Mouse (Mus musculus) heart, embryonic 13.5 days (tissue): ENCODE data around the gene Bach2. TPM values are rescaled to one million over a fixed set of nuclear protein-coding genes. Genes with fewer than 3 reads are reported as not detected.

Experiments
- ATAC-seq: fragments of 200-750 bp; cut with Nextera tagmentation; 2 replicates; pipeline ENCODE4 v1.8.0; 2017; ENCODE audit warnings: moderate TSS enrichment; ENCODE audit not compliant: insufficient number of reproducible peaks, low FRiP score, low TSS enrichment; ENCODE audit errors: extremely low read depth
- H3K27ac ChIP-seq: fragments of 300-500 bp; sonication (generic); replicated peaks from 2 replicates; pipeline ENCODE4 v1.5.1; 2015; ENCODE audit warnings: moderate library complexity, mild to moderate bottlenecking, inconsistent platforms
- H3K27me3 ChIP-seq: fragments of 300-500 bp; sonication (generic); replicated peaks from 2 replicates; pipeline ENCODE4 v1.6.1; 2015; ENCODE audit warnings: mild to moderate bottlenecking, inconsistent platforms
- H3K36me3 ChIP-seq: fragments of 300-500 bp; sonication (generic); 2 replicates; pipeline ENCODE4 v1.6.1; 2015; ENCODE audit warnings: mild to moderate bottlenecking, inconsistent platforms
- H3K4me1 ChIP-seq: fragments of 300-500 bp; sonication (generic); 2 replicates; pipeline ENCODE4 v1.6.1; 2015; ENCODE audit warnings: inconsistent platforms
- H3K4me2 ChIP-seq: fragments of 300-500 bp; sonication (generic); 2 replicates; pipeline ENCODE4 v1.6.1; 2015; ENCODE audit warnings: inconsistent platforms, mild to moderate bottlenecking, moderate library complexity
- H3K4me3 ChIP-seq: fragments of 300-500 bp; sonication (generic); 2 replicates; pipeline ENCODE4 v1.5.1; 2015; ENCODE audit warnings: moderate library complexity, mild to moderate bottlenecking, inconsistent platforms
- H3K9ac ChIP-seq: fragments of 300-500 bp; sonication (generic); 2 replicates; pipeline ENCODE4 v1.6.1; 2015; ENCODE audit warnings: inconsistent platforms, mild to moderate bottlenecking, moderate library complexity
- H3K9me3 ChIP-seq: fragments of 300-500 bp; sonication (generic); 2 replicates; pipeline ENCODE4 v1.6.1; 2016; ENCODE audit warnings: inconsistent platforms
- WGBS: fragments of 180-500 bp; shearing (Covaris S2); methylation state at CpG from one replicate; pipeline ENCODE4 v1.1.7; 2015; ENCODE audit warnings: mixed read lengths; 5-methylcytosine and 5-hydroxymethylcytosine counted together
- polyA plus RNA-seq: library from polyadenylated mRNA; unstranded; fragments of >200 nt; fragmentation: Nextera tagmentation; extraction: Ambion mirVana; gene quantifications from 2 replicates; pipeline ENCODE4 v1.2.1, GENCODE M21; 2015

Bach2 gene
- polyA plus RNA-seq, 1 experiment from 2014 or later, result 7.0 TPM

- WGBS, result 91% methylated on average over 35 of the region's 35 CpGs
- no peak overlapping the region for H3K9ac ChIP-seq
- H3K27ac ChIP-seq, result no peak overlapping the region
- H3K4me2 ChIP-seq, result no peak overlapping the region
- H3K4me1 ChIP-seq, result peaks cover 20% of the 10 kb centered on the region
- H3K36me3 ChIP-seq, result peaks cover 32% of the 10 kb centered on the region
- no peak for ATAC-seq
- no peaks in the 10 kb centered on the region for H3K27me3 ChIP-seq
- no peak overlapping the region for H3K4me3 ChIP-seq
- no peaks in the 10 kb centered on the region for H3K9me3 ChIP-seq
Measured at GRCm38 (mm10) chr4:32562319-32563115, 323.9 kb downstream of the Bach2 start.

DNA sequence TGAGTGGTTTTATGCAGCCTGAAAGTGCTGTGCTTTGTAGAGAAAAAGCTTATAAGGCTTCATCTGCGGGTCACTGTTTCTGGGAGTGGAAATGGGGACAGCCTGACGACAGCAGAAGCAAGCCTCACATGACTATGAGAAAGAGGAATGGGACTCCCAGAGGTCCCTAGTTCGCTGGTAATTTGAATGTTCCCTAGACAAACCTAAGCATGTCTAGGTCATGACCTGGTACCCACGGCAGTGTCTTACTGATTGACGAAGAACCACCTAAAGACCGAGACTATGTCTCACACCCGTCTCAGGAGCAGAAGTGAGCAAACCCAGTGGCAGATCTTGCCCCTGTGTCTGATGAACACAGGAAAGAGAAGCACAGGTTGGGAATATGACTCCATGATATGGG lies 325.8 kb downstream of the Bach2 start:
- Histone ChIP-seq H3K9ac (no peak overlapping the region), H3K36me3 (peaks cover 32% of the 10 kb centered on the region), H3K27ac (no peak overlapping the region), H3K27me3 (no peaks in the 10 kb centered on the region), H3K9me3 (no peaks in the 10 kb centered on the region), H3K4me2 (no peak overlapping the region), H3K4me3 (no peak overlapping the region), H3K4me1 (peaks cover 20% of the 10 kb centered on the region)
- no peak for ATAC-seq
- 80% methylated on average over 7 of the region's 7 CpGs for WGBS

- H3K27ac ChIP-seq, result no peak overlapping the region
- H3K4me2 ChIP-seq, result no peak overlapping the region
- peaks cover 20% of the 10 kb centered on the region for H3K4me1 ChIP-seq
- H3K27me3 ChIP-seq, result no peaks in the 10 kb centered on the region
- ATAC-seq, result no peak
- 69% methylated on average over 8 of the region's 8 CpGs for WGBS
- no peak overlapping the region for H3K4me3 ChIP-seq
- peaks cover 32% of the 10 kb centered on the region for H3K36me3 ChIP-seq
- no peaks in the 10 kb centered on the region for H3K9me3 ChIP-seq
- H3K9ac ChIP-seq, result no peak overlapping the region
Measured at GRCm38 (mm10) chr4:32564918-32565317, 326.3 kb downstream of the Bach2 start.

GRCm38 (mm10) chr4:32569054-32569453 lies 330.4 kb downstream of the Bach2 start:
- peaks cover 13% of the 10 kb centered on the region; the same call in 1 of the 2 replicates for H3K36me3 ChIP-seq
- H3K4me1 ChIP-seq, result peaks cover 3% of the 10 kb centered on the region; the same call in 1 of the 2 replicates
- no peaks in the 10 kb centered on the region for H3K27me3 ChIP-seq
- WGBS, result 77% methylated on average over 4 of the region's 4 CpGs
- ATAC-seq, result no peak
- H3K4me2 ChIP-seq, result no peak overlapping the region
- no peak overlapping the region for H3K27ac ChIP-seq
- no peak overlapping the region for H3K4me3 ChIP-seq
- no peak overlapping the region for H3K9ac ChIP-seq
- no peaks in the 10 kb centered on the region for H3K9me3 ChIP-seq

- Histone ChIP-seq H3K36me3 (peaks cover 6% of the 10 kb centered on the region; the same call in 1 of the 2 replicates), H3K27me3 (no peaks in the 10 kb centered on the region), H3K9me3 (no peaks in the 10 kb centered on the region), H3K4me2 (no peak overlapping the region), H3K4me3 (no peak overlapping the region), H3K4me1 (peaks cover 3% of the 10 kb centered on the region; the same call in 1 of the 2 replicates), H3K27ac (no peak overlapping the region), H3K9ac (no peak overlapping the region)
- 73% methylated on average over 17 of the region's 17 CpGs for WGBS
- ATAC-seq, result no peak
Measured at GRCm38 (mm10) chr4:32569995-32570938, 331.7 kb downstream of the Bach2 start.

- Histone ChIP-seq H3K36me3 (peaks cover 7% of the 10 kb centered on the region; the same call in 1 of the 2 replicates), H3K4me2 (no peak overlapping the region), H3K9ac (no peak overlapping the region), H3K4me1 (peaks cover 3% of the 10 kb centered on the region; the same call in 1 of the 2 replicates), H3K27ac (no peak overlapping the region), H3K27me3 (no peaks in the 10 kb centered on the region), H3K9me3 (no peaks in the 10 kb centered on the region), H3K4me3 (no peak overlapping the region)
- ATAC-seq, result no peak
- 72% methylated on average over 8 of the region's 8 CpGs for WGBS
Measured at GRCm38 (mm10) chr4:32570939-32571317, 332.3 kb downstream of the Bach2 start.

DNA sequence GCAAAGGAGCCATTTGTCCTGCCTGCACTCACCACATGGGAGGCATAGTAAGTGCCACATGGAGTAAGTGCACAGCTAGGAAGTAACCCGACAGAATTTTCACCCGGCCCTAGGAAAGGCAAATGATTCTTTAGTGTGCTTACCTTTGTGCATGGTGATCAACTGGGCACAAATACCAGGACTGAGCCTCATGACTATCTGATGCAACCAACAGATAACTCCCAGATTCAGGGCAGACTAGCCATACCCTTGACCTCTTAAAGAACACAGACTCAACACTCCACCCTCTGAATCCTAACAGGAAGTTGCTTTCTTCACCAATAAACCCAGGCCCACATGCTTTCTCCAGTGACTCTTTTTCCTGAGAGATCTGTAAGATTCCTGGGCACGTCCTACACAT lies 332.8 kb downstream of the Bach2 start:
- Histone ChIP-seq H3K9ac (no peak overlapping the region), H3K4me3 (no peak overlapping the region), H3K9me3 (no peaks in the 10 kb centered on the region), H3K36me3 (peaks cover 8% of the 10 kb centered on the region; the same call in 1 of the 2 replicates), H3K4me1 (peaks cover 3% of the 10 kb centered on the region; the same call in 1 of the 2 replicates), H3K27ac (no peak overlapping the region), H3K27me3 (no peaks in the 10 kb centered on the region), H3K4me2 (no peak overlapping the region)
- ATAC-seq, result no peak
- 56% methylated on average over 3 of the region's 3 CpGs for WGBS

GRCm38 (mm10) chr4:32572118-32572517 lies 333.5 kb downstream of the Bach2 start:
- Histone ChIP-seq H3K4me1 (peaks cover 3% of the 10 kb centered on the region; the same call in 1 of the 2 replicates), H3K9ac (no peak overlapping the region), H3K27me3 (no peaks in the 10 kb centered on the region), H3K9me3 (no peaks in the 10 kb centered on the region), H3K4me2 (no peak overlapping the region), H3K36me3 (peaks cover 9% of the 10 kb centered on the region), H3K27ac (no peak overlapping the region), H3K4me3 (no peak overlapping the region)
- no peak for ATAC-seq
- 45% methylated on average over 1 of the region's 1 CpGs for WGBS

DNA sequence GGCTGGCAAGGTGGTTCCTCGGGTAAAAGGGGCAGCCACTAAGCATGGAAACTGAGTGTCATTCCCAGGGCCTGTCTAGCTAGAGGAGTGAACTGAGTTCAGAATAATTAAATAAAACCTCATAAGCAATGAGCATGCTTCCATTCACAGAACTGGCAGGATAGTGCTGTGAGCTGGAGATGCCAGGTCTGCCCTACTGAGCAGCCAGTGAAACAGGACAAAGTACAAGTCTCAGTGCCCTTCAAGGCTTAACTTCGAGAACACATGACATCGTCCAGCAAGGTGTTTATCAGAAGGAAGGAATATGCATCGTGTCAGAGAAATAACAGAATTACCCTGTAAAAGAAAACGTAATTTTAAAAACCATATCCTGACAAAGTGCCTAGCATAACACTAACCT lies 335.0 kb downstream of the Bach2 start:
- WGBS, result 70% methylated on average over 5 of the region's 5 CpGs
- no peak overlapping the region for H3K4me2 ChIP-seq
- no peak overlapping the region for H3K4me3 ChIP-seq
- ATAC-seq, result no peak
- H3K27ac ChIP-seq, result no peak overlapping the region
- H3K27me3 ChIP-seq, result no peaks in the 10 kb centered on the region
- peaks cover 9% of the 10 kb centered on the region for H3K36me3 ChIP-seq
- no peaks in the 10 kb centered on the region for H3K9me3 ChIP-seq
- peaks cover 3% of the 10 kb centered on the region; the same call in 1 of the 2 replicates for H3K4me1 ChIP-seq
- H3K9ac ChIP-seq, result no peak overlapping the region

DNA sequence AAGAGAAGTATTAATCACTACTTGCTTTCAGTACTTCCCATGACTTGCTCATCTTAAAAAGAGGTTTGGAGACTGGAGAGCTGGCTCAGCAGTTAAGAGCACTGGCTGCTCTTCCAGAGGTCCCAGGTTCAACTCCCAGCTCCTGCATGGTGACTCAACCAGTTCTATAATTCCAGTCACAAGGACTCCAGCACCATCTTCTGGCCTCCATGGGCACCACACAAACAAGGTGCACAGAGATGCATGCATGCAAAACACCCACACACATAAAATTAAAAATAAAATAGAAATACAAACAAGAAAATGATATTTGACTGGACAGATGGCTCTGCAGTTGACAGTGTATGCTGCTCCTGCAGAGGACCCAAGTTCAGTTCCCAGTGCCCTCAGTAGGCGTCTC lies 336.0 kb downstream of the Bach2 start:
- Histone ChIP-seq H3K9ac (no peak overlapping the region), H3K4me2 (no peak overlapping the region), H3K36me3 (peaks cover 11% of the 10 kb centered on the region), H3K27me3 (no peaks in the 10 kb centered on the region), H3K27ac (no peak overlapping the region), H3K9me3 (no peaks in the 10 kb centered on the region), H3K4me3 (no peak overlapping the region), H3K4me1 (peaks cover 3% of the 10 kb centered on the region; the same call in 1 of the 2 replicates)
- no peak for ATAC-seq
- 88% methylated on average over 1 of the region's 1 CpGs for WGBS

GRCm38 (mm10) chr4:32575165-32575564 lies 336.6 kb downstream of the Bach2 start:
- H3K27ac ChIP-seq, result no peak overlapping the region
- no peaks in the 10 kb centered on the region for H3K9me3 ChIP-seq
- H3K4me1 ChIP-seq, result peaks cover 3% of the 10 kb centered on the region; the same call in 1 of the 2 replicates
- H3K27me3 ChIP-seq, result no peaks in the 10 kb centered on the region
- H3K4me2 ChIP-seq, result no peak overlapping the region
- H3K36me3 ChIP-seq, result peaks cover 17% of the 10 kb centered on the region
- 69% methylated on average over 9 of the region's 9 CpGs for WGBS
- ATAC-seq, result no peak
- H3K9ac ChIP-seq, result no peak overlapping the region
- H3K4me3 ChIP-seq, result no peak overlapping the region
